Mouse (Mus musculus): ENCODE results near the gene Lrmda.

DNA sequence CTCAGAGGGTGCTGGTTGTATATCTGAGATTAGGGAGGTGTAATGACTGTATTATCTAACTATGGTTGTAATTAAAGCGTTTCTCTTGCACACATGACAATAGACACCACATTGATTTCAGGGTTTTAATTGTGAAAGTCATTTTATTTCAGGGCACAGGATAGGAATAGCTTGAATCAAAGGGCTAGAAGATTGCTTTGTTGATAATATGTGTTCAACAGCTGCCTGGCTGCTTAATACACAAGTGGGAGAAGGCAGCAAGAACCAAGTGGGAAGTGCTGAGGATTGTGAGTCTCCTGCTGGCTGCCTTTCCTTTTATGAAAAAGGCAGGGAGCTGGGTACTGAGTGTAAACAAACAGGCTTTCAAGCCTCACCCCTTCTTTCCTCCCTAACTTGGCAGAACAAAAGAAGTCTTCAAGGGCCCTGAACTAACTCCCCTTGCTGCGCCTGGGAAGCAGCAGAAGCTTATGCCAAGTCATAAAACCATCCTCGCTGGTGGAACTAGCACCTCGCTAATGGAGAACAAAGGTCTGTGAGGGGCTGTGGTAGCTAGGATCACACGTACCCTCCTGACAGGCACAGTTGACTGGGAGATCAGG lies 726.5 kb downstream of the Lrmda start:
- TF ChIP-seq CTCF (IDR thresholded peaks at IDR 0.05; ENCODE audit: low read depth) (no peak), EP300 (IDR thresholded peaks at IDR 0.05; ENCODE audit: low read depth) (no peak)

Measured in heart, postnatal 0 days (tissue).